Mouse (Mus musculus) monocyte, adult 5-6 weeks (primary cell): ENCODE data around the gene Med25. TPM values are rescaled to one million over a fixed set of nuclear protein-coding genes. Genes with fewer than 3 reads are reported as not detected.
"Not testable (repeated sequence)": the region's sequence is repeated elsewhere in the genome, so short reads cannot be mapped to it uniquely, and the experiment has no call there.

Experiments
- ATAC-seq: fragments of 153-309, 156-312 bp; replicated peaks from 2 replicates; pipeline ENCODE4 v1.8.0; 2017; ENCODE audit warnings: mild to moderate bottlenecking; ENCODE audit not compliant: low TSS enrichment, insufficient number of reproducible peaks, severe bottlenecking, poor library complexity, low FRiP score
- total RNA-seq: library from RNA; stranded (forward); fragments of 200-1000, 200-491, 200-594 nt; gene quantifications from 3 replicates; pipeline ENCODE4 v1.2.3, GENCODE M21; 2017

The Med25 gene
- total RNA-seq, 1 experiment from 2014 or later, result 8.9 TPM

DNA sequence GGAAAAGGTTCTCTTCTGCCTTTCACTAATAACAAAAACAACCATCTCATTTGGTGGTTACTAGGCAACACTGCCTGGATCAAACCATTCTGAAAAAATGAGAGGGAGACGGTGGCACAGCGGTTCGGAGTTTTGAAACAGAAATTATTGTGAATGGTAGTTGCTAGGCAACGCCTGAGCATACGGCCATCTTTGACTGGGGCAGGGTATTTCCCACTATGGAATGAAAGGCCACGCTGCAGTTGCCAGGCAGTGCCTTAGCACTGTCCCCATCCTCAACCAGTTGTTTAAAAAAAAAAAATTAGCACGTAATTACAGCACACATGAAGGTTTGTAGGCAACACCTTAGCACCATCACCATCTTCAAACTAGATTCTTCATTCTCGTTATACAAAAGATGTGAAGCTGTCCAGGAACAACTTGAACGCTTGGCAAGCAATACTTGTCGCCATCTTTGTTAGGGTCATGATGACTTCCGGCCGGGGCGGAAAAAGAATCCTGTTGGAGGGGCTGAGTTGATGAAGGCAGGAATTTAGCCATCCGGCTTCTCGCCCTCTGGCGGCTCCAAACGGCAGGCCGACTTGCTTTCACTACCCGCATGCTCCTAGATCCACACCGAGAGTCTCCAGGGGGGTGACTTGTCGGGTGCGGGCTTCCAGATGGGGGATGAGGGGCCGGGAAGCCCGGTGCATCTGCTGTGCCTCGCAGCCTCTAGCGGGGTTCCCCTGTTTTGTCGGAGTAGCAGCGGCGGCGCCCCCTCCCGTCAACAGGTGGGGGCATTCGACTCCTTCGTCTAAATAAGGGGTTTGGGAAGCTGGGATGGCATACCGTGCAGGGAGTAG lies 3.3 kb upstream of the Med25 start, which contains the start of gene Fuz:
Gene Fuz (plus strand): TSS at position 487 of the 842 bp plus-strand sequence.
- peak; percentile 79 for ATAC-seq

DNA sequence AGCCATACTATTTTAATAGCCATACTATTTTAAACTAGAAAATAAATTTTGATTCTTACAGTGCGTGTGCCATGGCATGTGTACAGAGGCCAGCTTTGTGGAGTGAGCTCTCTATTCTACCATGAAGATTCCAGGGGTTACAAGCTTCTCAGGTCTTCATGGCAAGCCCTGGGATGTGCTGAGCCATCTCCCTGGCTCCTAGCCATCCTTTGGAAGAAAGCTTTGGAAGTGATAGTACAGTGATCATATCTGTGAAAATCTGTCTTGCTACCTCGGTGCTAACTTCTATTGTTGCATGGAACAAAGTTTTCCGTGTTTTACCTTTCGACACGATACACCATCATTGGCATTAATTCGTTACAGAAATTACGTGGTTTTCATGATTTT lies 2.7 kb upstream of the Med25 start:
- ATAC-seq, result no peak

DNA sequence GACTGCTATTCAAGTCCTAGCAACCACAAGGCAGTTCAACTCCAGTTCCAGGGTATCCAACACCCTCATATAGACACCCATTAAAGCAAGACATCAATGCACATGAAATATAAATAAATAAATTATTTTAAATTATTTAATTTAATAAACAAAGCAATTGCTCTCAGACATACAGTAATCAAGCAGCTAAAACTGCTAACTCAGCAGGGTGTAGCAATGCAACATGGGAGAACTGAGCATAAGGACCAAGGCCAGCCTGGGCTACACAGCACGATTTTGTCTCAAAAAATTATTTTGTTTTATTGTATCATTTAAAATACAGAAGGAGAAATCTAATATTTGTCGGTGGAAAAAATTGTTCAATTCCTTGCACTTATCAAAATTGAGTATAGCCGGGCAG lies 1.7 kb upstream of the Med25 start:
- no peak for ATAC-seq

DNA sequence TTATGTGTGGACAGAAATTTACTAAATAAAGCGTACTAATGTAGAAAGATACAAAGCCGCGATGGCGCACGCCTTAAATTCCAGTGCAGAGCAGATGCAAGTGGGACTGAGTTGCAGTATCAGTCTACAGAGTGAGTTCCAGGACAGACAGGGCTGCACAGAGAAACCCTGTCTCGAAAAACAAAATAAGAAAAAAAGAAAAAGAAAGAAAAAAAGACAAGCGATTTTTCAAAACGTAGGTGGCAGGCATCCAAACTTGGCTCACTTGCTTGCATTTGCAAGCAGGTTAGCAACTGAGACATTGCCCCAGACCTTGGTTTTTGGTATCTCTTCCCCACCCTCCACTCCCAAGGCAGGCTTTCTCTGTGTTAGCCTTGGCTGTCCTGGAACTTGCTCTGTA lies 685 bp upstream of the Med25 start:
- ATAC-seq, result no peak

DNA sequence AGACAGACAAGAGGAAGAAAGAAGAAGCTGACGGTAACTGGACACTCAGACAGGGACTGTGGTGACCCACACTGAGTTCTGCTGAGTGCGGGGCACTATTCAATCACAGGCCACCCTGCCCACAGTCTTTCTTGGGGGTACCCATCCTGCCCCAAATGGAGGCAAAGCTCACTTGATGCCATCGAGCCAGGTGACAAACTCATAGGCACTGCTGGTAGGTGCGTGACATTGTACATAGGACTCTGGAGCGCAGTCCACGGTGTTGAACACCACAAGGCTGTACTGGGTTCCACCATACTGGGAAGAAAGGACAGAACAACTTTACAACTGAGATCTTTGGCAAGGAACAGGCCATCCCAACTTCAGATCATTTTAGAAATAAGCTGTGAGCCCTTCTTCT lies 901 bp downstream of the Med25 start:
- ATAC-seq, result no peak

DNA sequence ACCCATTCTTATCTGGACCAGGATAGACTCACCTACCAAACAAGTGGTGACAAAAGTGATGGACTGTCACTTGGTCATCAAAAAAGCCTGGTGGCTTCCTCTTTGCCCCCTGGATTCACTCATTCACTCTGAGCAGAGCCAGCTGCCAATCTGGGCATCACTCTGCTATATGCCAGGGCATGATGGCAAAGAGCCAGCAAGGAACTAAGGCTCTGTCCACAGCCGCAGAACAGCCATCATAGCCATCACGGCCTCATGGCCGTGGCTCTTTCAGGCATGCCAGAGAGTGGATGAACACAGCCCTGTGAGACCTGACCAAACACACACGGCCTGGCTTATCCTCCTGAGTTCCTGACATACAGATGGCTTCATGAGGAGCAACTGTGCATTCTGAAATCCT lies 1.8 kb downstream of the Med25 start:
- ATAC-seq, result no peak

DNA sequence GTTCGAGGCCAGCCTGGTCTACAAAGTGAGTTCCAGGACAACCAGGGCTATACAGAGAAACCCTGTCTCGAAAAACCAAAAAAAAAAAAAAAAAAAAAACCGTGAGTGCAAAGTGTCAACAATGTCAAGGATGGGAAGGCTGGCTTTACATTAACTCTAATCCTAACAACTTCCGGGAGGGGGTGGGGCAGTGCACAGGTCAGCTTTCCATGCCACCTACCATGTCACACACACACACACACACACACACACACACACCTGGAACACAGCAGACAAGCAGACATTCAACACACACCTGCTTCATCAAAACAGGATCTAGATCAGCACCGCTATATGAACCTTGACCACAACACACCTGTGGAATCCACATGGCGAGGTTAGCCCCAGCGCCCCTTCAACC lies 2.3 kb downstream of the Med25 start:
- ATAC-seq, result no peak

DNA sequence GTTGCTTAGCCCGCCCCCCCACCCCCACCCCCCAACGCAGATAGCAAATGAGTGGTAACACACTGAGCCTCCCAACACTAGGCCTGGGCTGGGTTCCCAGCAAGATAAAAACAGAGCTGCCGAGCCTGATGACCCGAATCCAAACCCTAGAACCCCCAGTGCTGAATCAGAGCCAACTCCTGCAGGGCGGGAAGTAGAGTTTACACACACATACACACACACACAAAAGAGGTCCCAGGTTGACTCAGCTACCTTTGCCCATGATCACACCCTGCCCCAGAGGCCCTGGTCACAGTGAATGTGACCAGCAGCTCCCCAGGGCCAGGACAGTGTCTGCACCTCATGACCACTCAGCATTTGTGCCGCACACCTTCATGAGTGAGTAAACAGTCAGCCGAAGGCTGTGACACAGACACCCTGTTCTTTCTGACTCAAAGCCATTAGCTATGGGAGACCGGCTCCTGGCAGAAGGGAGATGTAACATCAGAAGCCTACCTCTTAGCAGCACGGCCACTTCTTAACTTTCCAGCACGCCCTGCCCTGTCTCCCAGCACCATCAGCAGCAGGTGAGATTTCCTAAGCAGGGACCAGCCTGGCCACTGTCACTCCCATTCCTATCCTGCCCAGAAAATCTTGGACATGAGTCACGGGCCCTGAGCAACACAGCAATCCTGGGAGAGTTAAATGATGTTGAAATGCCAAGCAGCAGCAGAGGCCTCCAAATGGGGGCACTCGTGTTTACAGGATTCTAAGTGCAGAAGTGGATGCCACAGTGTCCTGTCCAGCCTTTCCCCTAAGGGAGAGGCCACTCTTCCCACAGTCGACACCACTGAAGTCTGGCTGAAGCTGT lies 4.0 kb downstream of the Med25 start:
- no peak for ATAC-seq

DNA sequence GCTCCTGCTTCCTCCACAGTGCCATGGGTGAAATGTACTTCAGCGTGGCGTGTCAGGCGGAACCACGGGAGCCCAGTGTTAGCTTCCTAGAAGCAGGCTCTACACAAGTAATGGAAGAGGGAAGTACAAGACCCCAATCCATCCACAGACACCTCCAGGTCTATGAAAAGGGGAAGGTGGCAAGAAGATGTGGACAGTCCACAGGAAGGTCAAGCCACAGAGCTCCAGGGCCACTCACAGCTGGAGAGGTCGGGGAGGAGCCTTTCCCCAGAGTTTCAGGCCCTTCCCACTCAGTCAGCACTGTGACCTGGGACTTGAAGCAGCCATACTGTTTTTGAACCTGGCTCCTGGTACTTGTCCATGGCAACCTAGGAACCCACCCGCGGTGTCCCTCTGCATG lies 5.5 kb downstream of the Med25 start:
- no peak for ATAC-seq

DNA sequence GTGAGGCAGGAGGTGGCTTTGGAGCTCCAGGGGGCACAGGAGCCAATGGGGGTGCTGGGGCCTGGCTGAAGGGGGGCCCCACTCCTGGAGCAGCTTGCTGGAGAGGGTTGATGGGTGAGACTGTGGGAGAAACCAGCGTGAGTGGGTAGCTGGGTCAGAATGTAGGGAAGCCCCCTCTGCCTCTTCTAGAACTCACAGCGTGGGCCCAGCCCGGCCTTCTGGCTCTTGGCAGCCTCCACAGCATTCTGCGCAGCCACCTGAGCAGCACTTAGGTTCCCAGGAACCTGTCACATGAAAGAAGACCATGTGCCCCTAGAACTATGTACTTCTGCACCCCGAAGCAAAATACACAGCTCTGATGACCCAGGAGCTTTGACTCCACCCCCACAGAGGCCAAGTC lies 7.9 kb downstream of the Med25 start:
- no peak for ATAC-seq

DNA sequence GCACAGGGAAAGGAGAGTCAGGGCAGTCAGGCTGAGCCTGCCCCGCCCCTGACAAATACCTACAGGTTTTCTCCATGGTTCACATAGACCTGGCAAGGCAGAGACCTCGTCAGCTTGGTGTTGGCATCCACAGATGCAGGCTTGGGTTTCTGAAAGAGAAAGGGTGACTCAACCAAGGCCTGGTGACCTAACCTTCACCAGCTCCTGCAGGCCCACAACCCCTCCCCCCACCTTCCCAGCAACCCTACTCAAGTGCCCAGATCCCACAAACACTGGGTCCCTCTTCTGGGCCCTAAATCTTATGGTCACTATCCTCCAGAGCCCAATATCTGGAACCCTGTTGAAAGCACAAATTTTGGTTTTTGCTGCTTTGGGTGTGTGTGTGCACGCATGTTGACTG lies 9.5 kb downstream of the Med25 start:
- ATAC-seq, result no peak

DNA sequence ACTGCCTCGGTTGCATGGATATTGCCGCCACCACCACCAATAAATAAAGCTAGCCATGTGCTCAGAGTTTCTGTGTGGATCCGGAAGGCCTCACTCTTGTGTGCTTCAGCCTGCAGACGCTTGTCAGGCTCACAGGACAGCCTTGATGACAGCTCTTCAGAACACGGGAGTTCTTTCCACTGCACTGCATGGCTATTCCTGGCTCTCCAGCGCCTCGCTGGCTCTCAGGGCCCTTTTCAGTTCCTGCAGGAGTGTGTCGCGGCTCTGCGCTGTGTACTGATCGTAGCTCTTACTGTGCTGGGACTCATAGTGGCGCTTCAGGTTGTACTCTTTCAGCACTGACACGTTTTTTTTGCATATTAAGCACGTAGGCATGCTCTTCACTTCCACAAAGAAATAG lies 14.7 kb downstream of the Med25 start:
- no peak for ATAC-seq

DNA sequence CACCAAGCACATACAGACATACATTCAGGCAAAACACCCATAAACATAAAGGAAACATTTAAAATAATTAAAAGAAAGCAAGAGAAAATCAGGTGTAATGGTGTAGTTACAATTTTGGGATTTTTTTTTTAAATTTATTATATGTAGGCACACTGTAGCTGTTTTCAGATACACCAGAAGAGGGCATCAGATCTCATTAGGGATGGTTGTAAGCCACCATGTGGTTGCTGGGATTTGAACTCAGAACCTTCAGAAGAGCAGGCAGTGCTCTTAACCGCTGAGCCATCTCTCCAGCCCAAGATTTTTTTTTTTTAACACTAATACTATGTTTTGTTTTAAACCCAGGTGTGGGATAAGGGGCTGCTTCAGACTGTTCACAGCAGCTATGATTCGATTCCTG lies 20.7 kb downstream of the Med25 start:
- not testable (repeated sequence) for ATAC-seq

DNA sequence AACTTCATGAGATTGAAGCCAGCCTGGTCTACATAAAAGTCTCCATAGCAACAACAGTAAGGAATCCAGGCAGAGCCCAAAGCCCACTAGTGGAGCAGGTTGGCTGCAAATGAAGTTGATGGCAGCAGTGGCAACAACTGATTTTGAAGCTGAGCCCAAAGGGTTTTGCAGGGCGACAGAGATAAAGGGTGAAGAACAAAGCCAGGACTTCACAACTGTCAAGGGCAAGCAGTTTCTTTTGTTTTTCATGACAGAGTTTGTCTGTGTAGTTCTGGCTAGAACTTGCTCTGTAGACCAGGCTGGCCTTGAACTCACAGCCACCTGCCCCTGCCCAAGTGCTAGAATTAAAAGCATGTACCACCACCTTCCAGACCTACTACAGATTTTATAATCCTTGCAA lies 21.3 kb downstream of the Med25 start:
- no peak for ATAC-seq

DNA sequence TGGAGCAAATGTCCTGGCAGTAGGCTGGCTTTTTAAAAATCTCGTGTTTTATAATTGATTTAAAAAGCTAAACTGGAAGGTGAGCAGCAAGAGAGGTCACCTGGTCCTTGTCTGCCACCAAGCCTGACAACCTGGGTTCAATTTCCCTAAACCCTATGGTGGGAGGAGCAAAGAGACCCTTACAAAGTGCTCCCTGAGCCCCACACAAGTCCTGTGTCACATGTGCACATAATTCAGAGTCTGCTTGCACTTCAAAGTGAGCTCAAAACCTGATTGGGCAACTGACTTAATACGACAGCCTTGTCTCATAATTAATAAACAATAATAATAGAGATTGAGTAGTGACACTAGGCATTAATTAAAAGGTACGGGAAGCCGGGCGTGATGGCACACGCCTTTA lies 21.9 kb downstream of the Med25 start:
- ATAC-seq, result no peak

DNA sequence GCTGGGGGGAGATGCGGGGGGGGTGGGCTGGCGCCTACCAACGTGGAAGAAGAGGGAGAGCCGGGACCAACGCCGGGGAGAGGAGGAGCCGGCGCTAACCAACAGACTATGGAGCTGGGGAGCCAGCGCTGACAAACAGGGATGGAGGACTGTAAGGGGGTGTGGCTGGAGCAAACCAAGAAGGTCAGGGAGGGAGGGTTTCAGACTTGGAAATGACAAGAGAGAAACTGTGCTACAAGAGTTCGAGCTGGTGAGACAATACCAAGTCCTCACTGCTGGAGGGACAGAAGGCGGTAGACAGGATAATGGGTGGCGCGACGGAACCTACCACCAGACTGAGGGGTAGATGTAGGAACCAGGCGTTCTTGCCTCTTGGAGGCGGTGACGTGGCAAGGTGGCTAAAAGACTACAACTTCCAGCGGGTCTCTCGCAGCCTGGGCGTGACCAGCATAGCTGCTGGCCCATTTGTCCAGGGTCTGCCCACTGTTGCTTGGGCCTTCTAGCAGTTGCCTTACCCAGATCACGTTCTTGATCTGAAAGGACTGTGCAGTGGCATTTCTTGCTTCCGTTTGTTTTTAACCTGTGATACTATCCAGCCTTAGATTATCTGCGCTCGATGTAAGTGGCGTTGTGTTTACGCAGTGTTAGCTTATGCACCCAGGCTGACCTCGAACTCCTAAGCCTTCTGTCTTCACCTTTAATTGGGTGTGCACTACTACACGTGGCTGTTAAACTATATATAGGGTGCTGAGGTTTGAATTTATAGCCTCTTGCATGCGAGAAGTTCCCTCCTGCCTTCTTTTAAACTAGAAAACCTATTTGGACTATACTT lies 22.6 kb downstream of the Med25 start, which contains the start of gene Ptov1:
Gene Ptov1 (minus strand): TSS at position 92 of the 832 bp plus-strand sequence.
- peak; percentile 81 for ATAC-seq

DNA sequence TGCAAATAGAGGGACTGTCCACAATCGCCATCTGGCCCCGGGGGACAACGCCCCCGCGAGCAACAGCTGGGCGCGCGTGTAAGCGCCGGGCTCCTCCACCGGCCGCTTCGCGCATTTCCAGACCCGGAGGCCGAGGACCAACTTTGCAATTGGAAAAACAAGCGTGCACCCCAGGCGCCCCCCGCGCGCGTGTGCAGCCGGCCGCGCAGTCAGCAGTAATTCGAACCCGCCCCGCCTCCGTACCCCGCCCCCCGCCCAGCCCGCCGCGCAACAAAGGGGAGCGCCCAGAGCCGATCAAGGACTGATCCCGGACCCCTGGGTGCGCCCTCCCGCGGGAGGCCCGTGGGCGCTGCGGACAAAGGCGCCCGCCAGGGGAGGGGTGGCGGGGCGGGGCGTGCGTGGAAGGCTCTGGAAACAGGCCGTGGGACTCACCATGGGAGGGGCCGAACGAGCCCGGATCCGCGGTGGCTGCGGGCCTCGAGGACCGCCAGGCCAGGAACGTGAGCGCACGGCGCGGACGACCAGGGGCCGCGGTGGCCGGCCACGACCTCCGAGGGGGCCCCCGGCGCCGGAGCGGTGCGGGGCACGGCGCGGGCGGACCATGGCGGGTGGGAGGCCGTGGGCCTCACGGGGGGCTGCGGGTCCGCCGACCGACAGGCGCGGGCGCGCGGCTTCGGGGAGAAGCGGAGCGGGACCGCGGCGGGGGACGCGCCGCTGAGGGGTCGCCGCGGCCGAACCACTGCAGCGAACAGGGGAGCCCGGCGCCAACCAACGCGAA lies 23.4 kb downstream of the Med25 start:
- no peak for ATAC-seq

DNA sequence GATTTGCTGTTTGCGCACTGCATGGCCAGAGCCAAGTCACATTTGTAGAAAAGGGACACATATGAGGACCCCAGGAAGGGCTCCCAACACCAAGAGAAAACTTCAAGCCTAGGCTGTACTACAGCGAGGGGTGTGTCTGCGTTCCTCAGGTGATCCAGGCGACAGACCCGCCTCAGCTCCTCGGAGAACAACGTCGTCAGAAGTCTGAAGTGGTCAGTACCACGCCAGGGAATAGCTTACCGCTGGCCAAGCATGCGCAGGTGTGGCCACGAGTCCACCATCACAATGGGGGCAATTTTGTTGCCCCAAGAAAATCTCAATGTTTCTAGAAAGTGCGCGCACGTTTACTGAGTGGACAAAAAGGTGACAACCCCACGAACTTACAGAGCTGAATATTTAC lies 24.0 kb downstream of the Med25 start:
- ATAC-seq, result no peak
